Mouse (Mus musculus) stomach, embryonic 16.5 days (tissue): ENCODE measurements around the gene Prss42. TPM values are rescaled to one million over a fixed set of nuclear protein-coding genes. Genes with fewer than 3 reads are reported as not detected.

Experiments used
- ATAC-seq: fragments of 200-750 bp; cut with Nextera tagmentation; 2 replicates; pipeline ENCODE4 v1.8.0; 2017; ENCODE audit warnings: moderate number of reproducible peaks, moderate TSS enrichment; ENCODE audit not compliant: insufficient read depth, low FRiP score
- H3K27ac ChIP-seq: fragments of 300-500 bp; sonication (generic); 2 replicates; pipeline ENCODE4 v1.5.1; 2014; ENCODE audit warnings: low read length
- H3K27me3 ChIP-seq: fragments of 300-500 bp; sonication (generic); 2 replicates; pipeline ENCODE4 v1.6.1; 2014; ENCODE audit warnings: low read length, control low read depth, mixed read lengths; ENCODE audit not compliant: control insufficient read depth, insufficient read depth
- H3K36me3 ChIP-seq: fragments of 300-500 bp; sonication (generic); 2 replicates; pipeline ENCODE4 v1.6.1; 2014; ENCODE audit warnings: low read length; ENCODE audit not compliant: control insufficient read depth, insufficient read depth
- H3K4me1 ChIP-seq: fragments of 300-500 bp; sonication (generic); 2 replicates; pipeline ENCODE4 v1.6.1; 2014; ENCODE audit warnings: low read length, control low read depth, mixed read lengths; ENCODE audit not compliant: control insufficient read depth, insufficient read depth
- H3K4me2 ChIP-seq: fragments of 300-500 bp; sonication (generic); 2 replicates; pipeline ENCODE4 v1.6.1; 2014; ENCODE audit warnings: low read depth, low read length, mixed read lengths
- H3K4me3 ChIP-seq: fragments of 300-500 bp; sonication (generic); replicated peaks from 2 replicates; pipeline ENCODE4 v1.5.1; 2014; ENCODE audit warnings: mild to moderate bottlenecking, low read length
- H3K9ac ChIP-seq: fragments of 300-500 bp; sonication (generic); 2 replicates; pipeline ENCODE4 v1.6.1; 2014; ENCODE audit warnings: low read length
- H3K9me3 ChIP-seq: fragments of 300-500 bp; sonication (generic); replicated peaks from 2 replicates; pipeline ENCODE4 v1.6.1; 2016; ENCODE audit warnings: low read length, control low read depth; ENCODE audit not compliant: control insufficient read depth
- WGBS: fragments of 180-500 bp; shearing (Covaris S2); extraction: QIAGEN DNeasy Blood & Tissue Kit; methylation state at CpG from one replicate; pipeline ENCODE4 v1.1.7; 2014; 5-methylcytosine and 5-hydroxymethylcytosine counted together
- polyA plus RNA-seq: library from polyadenylated mRNA; unstranded; fragments of >200 nt; fragmentation: Nextera tagmentation; extraction: Ambion mirVana; gene quantifications from 2 replicates; pipeline ENCODE4 v1.2.1, GENCODE M21; 2015

The Prss42 gene
- polyA plus RNA-seq, 1 experiment from 2014 or later, result not detected

GRCm38 (mm10) chr9:110836112-110836511, 38.1 kb downstream of the Prss42 start:
- H3K9ac ChIP-seq, result no peak overlapping the region
- WGBS, result 65% methylated on average over 2 of the region's 2 CpGs
- no peak overlapping the region for H3K4me3 ChIP-seq
- H3K27ac ChIP-seq, result no peak overlapping the region
- H3K4me1 ChIP-seq, result no peaks in the 10 kb centered on the region
- no peak for ATAC-seq
- H3K27me3 ChIP-seq, result no peaks in the 10 kb centered on the region
- no peaks in the 10 kb centered on the region for H3K9me3 ChIP-seq
- no peak overlapping the region for H3K4me2 ChIP-seq
- no peaks in the 10 kb centered on the region for H3K36me3 ChIP-seq

GRCm38 (mm10) chr9:110840905-110841304, 42.9 kb downstream of the Prss42 start:
- WGBS, result 77% methylated on average over 6 of the region's 6 CpGs
- no peak overlapping the region for H3K9ac ChIP-seq
- H3K4me3 ChIP-seq, result no peak overlapping the region
- H3K36me3 ChIP-seq, result no peaks in the 10 kb centered on the region
- no peaks in the 10 kb centered on the region for H3K4me1 ChIP-seq
- ATAC-seq, result no peak
- no peaks in the 10 kb centered on the region for H3K27me3 ChIP-seq
- H3K9me3 ChIP-seq, result no peaks in the 10 kb centered on the region
- H3K4me2 ChIP-seq, result no peak overlapping the region
- H3K27ac ChIP-seq, result no peak overlapping the region

- H3K36me3 ChIP-seq, result no peaks in the 10 kb centered on the region
- H3K4me2 ChIP-seq, result no peak overlapping the region
- H3K4me3 ChIP-seq, result no peak overlapping the region
- no peak overlapping the region for H3K9ac ChIP-seq
- no peaks in the 10 kb centered on the region for H3K27me3 ChIP-seq
- ATAC-seq, result no peak
- H3K27ac ChIP-seq, result no peak overlapping the region
- no peaks in the 10 kb centered on the region for H3K9me3 ChIP-seq
- WGBS, result 55% methylated on average over 2 of the region's 2 CpGs
- no peaks in the 10 kb centered on the region for H3K4me1 ChIP-seq
These were observed 43.5 kb downstream of the Prss42 start for GRCm38 (mm10) chr9:110841438-110841837.

GRCm38 (mm10) chr9:110844206-110844605, 46.2 kb downstream of the Prss42 start, which contains the start of gene Prss46:
Gene Prss46, plus strand, starts transcription at chr9:110844506.
- H3K4me1 ChIP-seq, result no peaks in the 10 kb centered on the region
- H3K27me3 ChIP-seq, result no peaks in the 10 kb centered on the region
- H3K27ac ChIP-seq, result no peak within 1 kb of the TSS
- no peak within 1 kb of the TSS for H3K4me2 ChIP-seq
- no peaks in the 10 kb centered on the region for H3K36me3 ChIP-seq
- no peak within 1 kb of the TSS for H3K4me3 ChIP-seq
- H3K9ac ChIP-seq, result no peak within 1 kb of the TSS
- no peaks in the 10 kb centered on the region for H3K9me3 ChIP-seq
- 79% methylated on average over 10 of the region's 10 CpGs for WGBS
- ATAC-seq, result no peak

GRCm38 (mm10) chr9:110849162-110849561, 51.2 kb downstream of the Prss42 start:
- Histone ChIP-seq H3K9me3 (no peaks in the 10 kb centered on the region), H3K27ac (no peak overlapping the region), H3K9ac (no peak overlapping the region), H3K27me3 (no peaks in the 10 kb centered on the region), H3K36me3 (no peaks in the 10 kb centered on the region), H3K4me3 (no peak overlapping the region), H3K4me2 (no peak overlapping the region), H3K4me1 (no peaks in the 10 kb centered on the region)
- 69% methylated on average over 7 of the region's 7 CpGs for WGBS
- no peak for ATAC-seq

Other genes with a start within 250 kb of the Prss42 start
- 27.2 and 27.6 TPM in 2 replicates for gene Nradd, start 173.7 kb upstream of the Prss42 start, polyA plus RNA-seq
- gene Nbeal2, start 144.0 kb upstream of the Prss42 start, polyA plus RNA-seq, result 10.9 and 12.1 TPM in 2 replicates
- 148 and 153 TPM in 2 replicates for gene Ccdc12, start 141.7 kb upstream of the Prss42 start, polyA plus RNA-seq
- 0.59 and 12.9 TPM in 2 replicates for gene Myl3, start 56.3 kb upstream of the Prss42 start, polyA plus RNA-seq
- 17.5 and 17.9 TPM in 2 replicates for gene Pth1r, start 51.0 kb upstream of the Prss42 start, polyA plus RNA-seq
- not detected in 2 replicates for gene Prss44, start 15.8 kb downstream of the Prss42 start, polyA plus RNA-seq
- not detected in 2 replicates for gene Prss43, start 28.5 kb downstream of the Prss42 start, polyA plus RNA-seq
- not detected in 2 replicates for gene Prss45, start 36.4 kb downstream of the Prss42 start, polyA plus RNA-seq
- not detected in 2 replicates for gene Prss46, start 46.3 kb downstream of the Prss42 start, polyA plus RNA-seq
- 0.36 and 0.92 TPM in 2 replicates for gene Prss50, start 59.8 kb downstream of the Prss42 start, polyA plus RNA-seq
- gene Als2cl, start 81.7 kb downstream of the Prss42 start, polyA plus RNA-seq, result 8.3 and 10.7 TPM in 2 replicates
- 1.7 and 1.8 TPM in 2 replicates for gene Tmie, start 81.9 kb downstream of the Prss42 start, polyA plus RNA-seq
- gene Fam240a, start 118.7 kb downstream of the Prss42 start, polyA plus RNA-seq, result not detected in 2 replicates
- not detected in 2 replicates for gene Tdgf1, start 148.0 kb downstream of the Prss42 start, polyA plus RNA-seq
- 0.11 and 0.53 TPM in 2 replicates for gene Lrrc2, start 153.4 kb downstream of the Prss42 start, polyA plus RNA-seq
- 0.45 and 1.3 TPM in 2 replicates for gene Rtp3, start 192.4 kb downstream of the Prss42 start, polyA plus RNA-seq
- 39.5 and 58.3 TPM in 2 replicates for gene Ltf, start 221.1 kb downstream of the Prss42 start, polyA plus RNA-seq